Comparison of ENCODE assay signal across 28 mouse cellular contexts in the genomic region with DNA sequence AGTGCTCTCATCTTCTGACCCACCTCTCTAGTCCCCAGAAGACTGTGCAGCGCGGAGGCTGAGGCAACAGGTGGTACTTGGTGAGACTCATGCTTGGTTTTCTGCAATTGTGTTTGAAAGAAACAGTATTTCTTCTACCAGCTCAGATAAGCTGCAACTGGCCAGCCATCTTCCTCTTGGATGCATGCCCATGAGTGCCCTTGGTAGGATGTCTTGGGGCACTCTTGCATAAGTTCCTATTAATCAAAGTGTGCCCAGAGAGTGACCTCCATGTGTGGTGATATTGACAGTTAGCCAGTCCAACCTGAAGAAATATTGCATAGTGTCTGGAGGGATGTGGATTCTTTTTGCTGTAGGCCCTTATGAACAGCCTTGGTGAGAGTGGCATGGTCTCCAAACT. TPM values are rescaled to one million over a fixed set of nuclear protein-coding genes. Genes with fewer than 3 reads are reported as not detected.
"Had no signal": no experiment of that assay in that cellular context is flagged by ENCODE, and none has a peak within 500 bp of the region (broad histone marks: within the 10 kb centered on the region; RNA-seq: fewer than 3 reads in every experiment).

No protein-coding gene starts in this region.

- ATAC-seq: midbrain, embryonic 13.5 days; midbrain, embryonic 16.5 days had no signal

- H3K4me3 ChIP-seq: kidney, embryonic 15.5 days; left cerebral cortex, adult 2 months; liver, embryonic 13.5 days; megakaryocyte, embryonic 14.5 days; midbrain, embryonic 10.5 days; midbrain, embryonic 13.5 days; myocyte; neural tube, embryonic 13.5 days had no signal

- H3K36me3 ChIP-seq: kidney, embryonic 15.5 days; liver, embryonic 13.5 days; midbrain, embryonic 10.5 days; midbrain, embryonic 13.5 days; neural tube, embryonic 13.5 days had no signal

- H3K9ac ChIP-seq: kidney, embryonic 15.5 days; liver, embryonic 13.5 days; midbrain, embryonic 13.5 days; neural tube, embryonic 13.5 days had no signal

- H3K4me1 ChIP-seq: midbrain, embryonic 10.5 days; midbrain, embryonic 13.5 days; neural tube, embryonic 13.5 days had no signal

- H3K27me3 ChIP-seq: kidney, embryonic 15.5 days; liver, embryonic 13.5 days; midbrain, embryonic 13.5 days; neural tube, embryonic 13.5 days had no signal

- DNase-seq: kidney, adult 8-10 months; kidney, postnatal 10 days; kidney, postnatal 36 days; layer of hippocampus, postnatal 36 days; liver, embryonic 13.5 days; lung, adult 2 months; lung, postnatal 14 days; right cerebral cortex, adult 18-20 months; right cerebral cortex, postnatal 14 days; thymus, adult 2 months; thymus, postnatal 14 days; thymus, postnatal 4 days had no signal

- H3K27ac ChIP-seq: kidney, embryonic 15.5 days; left cerebral cortex, adult 2 months; liver, embryonic 13.5 days; midbrain, embryonic 10.5 days; midbrain, embryonic 13.5 days; neural tube, embryonic 13.5 days; stomach, postnatal 0 days had no signal

- H3K9me3 ChIP-seq: kidney, embryonic 15.5 days; liver, embryonic 13.5 days; megakaryocyte, embryonic 14.5 days; midbrain, embryonic 10.5 days; midbrain, embryonic 13.5 days; neural tube, embryonic 13.5 days had no signal

- H3K4me2 ChIP-seq: kidney, embryonic 15.5 days; liver, embryonic 13.5 days; midbrain, embryonic 13.5 days; neural tube, embryonic 13.5 days had no signal

RNA-seq across cellular contexts. Expression of a gene that starts 4.4 kb away (rescaled TPM):
- total RNA-seq: layer of hippocampus, postnatal 10 days; layer of hippocampus, postnatal 36 days; left cerebral cortex, adult 2 months; left cerebral cortex, postnatal 10 days; left cerebral cortex, postnatal 36 days; monocyte, adult 5-6 weeks; neutrophil, adult 5-6 weeks had no signal
- polyA plus RNA-seq: lung, embryonic 16.5 days; midbrain, embryonic 10.5 days; midbrain, embryonic 13.5 days; midbrain, embryonic 16.5 days; neural tube, embryonic 13.5 days; stomach, embryonic 14.5 days had no signal
